Mouse (Mus musculus): ENCODE measurements around the gene Gm17349.
"Not testable (repeated sequence)": the region's sequence is repeated elsewhere in the genome, so short reads cannot be mapped to it uniquely, and the experiment has no call there.

The Gm17349 gene

DNA sequence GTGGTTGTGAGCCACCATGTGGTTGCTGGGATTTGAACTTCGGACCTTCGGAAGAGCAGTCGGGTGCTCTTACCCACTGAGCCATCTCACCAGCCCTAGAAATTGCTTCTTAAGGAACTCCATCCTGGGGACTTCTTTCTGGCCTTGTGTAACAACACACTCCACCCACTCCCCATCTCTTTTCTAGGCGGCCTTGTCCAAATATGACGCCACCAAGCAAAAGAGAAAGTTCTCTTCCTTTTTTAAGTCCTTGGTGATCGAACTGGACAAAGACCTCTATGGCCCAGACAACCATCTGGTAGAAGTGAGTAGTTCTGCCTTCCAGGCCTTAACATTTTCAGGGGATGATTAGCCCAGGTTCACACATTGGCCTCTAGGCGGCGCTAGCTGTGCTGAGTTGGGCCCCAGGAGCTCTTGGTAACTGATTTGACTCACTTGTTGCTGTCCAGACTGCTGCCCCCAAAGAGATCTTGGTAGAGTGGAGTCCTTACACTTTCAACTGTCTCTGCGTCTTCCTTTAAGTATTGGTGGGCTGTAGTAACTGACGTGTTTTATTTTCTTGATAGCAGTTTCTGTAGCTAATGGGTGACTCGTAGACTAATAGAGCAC lies at the start of gene Gm17349:
Gene Gm17349, minus strand, starts transcription at position 51 of the 609 bp plus-strand sequence.
- DNase-seq (ENCODE audit: low spot score) = peak; percentile 66

- DNase-seq (ENCODE audit: low spot score) = peak; percentile 13
Observed at GRCm38 (mm10) chr15:99754204-99754603, 48.9 kb upstream of the Gm17349 start.

DNA sequence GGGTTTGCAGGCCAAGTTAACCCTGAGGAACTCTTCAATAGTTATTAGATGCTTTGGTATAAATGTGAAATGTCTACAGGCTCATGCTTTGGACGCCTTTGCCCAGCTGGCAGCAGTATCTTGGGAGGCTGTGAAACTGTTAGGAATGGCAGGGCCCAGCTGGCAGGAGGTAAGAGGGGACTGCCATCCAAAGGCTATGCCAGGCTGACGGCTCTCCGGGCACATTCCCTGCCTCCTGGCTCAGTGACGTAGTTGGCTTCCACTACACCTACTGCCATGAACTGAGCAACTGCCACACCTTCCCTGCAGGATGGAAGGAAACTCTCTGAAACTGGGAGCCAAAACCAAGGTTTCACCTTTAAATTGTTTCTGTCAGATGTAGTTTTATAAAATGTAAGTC lies 34.9 kb upstream of the Gm17349 start:
- no peak for DNase-seq (ENCODE audit: low spot score)

DNA sequence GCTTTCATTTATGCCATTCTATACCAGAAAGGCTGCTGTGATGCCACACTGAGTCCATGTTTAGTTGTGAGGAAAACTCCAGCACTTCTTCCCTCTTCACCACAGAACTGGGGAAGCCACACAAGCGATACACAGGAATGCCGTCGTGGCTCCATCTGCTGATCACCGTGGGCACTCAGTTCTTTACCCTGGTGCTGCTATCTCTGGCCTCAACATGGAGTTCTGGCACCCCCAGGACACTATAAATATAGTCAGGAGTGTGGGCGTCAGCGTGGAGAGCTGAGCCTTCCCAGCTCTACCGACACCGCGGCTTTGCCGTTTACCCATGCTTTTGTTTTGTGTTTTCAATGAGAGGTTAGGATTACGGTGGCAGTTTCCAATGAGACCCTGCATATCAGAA lies 31.4 kb upstream of the Gm17349 start:
- DNase-seq (ENCODE audit: low spot score) = no peak

- DNase-seq (ENCODE audit: low spot score) = no peak
Observed at GRCm38 (mm10) chr15:99735631-99736030, 30.3 kb upstream of the Gm17349 start.

DNA sequence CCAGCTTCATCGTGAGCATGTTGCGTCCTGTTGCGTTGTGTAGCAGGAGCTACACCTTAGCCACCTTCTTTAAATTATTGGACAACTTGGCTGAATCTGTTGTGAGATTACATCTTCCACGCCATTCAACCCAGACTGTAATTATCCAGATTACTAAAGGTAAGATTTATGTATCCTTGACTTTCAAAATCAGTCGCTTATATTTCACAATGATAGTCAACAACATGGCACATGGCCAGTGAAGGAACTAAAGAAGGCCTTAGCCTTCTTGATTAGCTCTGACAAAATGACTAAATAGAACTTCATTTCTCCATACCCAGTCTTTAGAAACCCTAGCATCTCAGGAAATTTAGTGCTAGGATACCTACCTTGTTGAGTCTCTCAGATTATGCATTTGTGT lies 27.9 kb upstream of the Gm17349 start:
- DNase-seq (ENCODE audit: low spot score) = no peak

DNA sequence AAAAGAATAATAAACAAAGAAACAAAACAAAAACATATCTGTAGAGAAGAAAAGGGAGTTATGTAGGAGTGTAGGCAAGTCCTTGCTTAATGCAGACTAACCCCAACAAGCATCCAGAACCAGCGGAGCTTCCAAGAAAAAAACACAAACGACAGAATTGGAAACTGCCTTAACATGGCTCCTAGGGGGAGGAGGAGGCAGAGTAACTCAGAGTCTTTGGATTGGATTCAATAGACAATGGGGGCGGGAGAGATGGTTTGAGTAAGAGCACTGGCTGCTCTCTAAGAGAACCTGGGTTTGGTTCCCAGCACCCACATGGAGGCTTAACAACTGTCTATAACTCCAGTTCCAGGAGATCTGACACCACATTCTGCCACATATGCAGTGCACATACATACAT lies 26.4 kb upstream of the Gm17349 start:
- no peak for DNase-seq (ENCODE audit: low spot score)

- DNase-seq (ENCODE audit: low spot score) = no peak
Observed at GRCm38 (mm10) chr15:99731167-99731566, 25.9 kb upstream of the Gm17349 start.

GRCm38 (mm10) chr15:99729056-99729783 lies 23.9 kb upstream of the Gm17349 start:
- DNase-seq (ENCODE audit: low spot score) = no peak

DNA sequence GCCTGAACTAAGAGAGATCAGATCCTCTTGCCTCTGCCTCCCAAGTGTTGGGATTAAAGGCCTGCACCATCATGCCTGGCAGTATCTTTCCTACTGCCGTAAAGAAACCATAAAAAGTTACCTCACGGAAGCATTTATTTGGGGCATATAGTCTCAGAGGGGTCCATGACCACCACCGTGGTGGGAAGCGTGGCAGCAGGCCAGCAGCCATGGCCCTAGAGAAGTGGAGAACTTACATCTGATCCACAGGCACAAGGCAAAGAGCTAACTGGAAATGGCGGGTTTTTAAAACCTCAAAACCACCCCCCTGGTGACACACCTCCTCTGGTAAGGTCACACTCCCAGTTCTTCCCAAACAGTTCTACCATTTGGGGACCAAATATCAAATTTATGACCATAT lies 22.9 kb upstream of the Gm17349 start:
- no peak for DNase-seq (ENCODE audit: low spot score)

- DNase-seq (ENCODE audit: low spot score) = no peak
Observed at GRCm38 (mm10) chr15:99727525-99727924, 22.2 kb upstream of the Gm17349 start.

- DNase-seq (ENCODE audit: low spot score) = not testable (repeated sequence)
Observed at GRCm38 (mm10) chr15:99727039-99727438, 21.7 kb upstream of the Gm17349 start.

GRCm38 (mm10) chr15:99726549-99726948 lies 21.3 kb upstream of the Gm17349 start:
- no peak for DNase-seq (ENCODE audit: low spot score)

DNA sequence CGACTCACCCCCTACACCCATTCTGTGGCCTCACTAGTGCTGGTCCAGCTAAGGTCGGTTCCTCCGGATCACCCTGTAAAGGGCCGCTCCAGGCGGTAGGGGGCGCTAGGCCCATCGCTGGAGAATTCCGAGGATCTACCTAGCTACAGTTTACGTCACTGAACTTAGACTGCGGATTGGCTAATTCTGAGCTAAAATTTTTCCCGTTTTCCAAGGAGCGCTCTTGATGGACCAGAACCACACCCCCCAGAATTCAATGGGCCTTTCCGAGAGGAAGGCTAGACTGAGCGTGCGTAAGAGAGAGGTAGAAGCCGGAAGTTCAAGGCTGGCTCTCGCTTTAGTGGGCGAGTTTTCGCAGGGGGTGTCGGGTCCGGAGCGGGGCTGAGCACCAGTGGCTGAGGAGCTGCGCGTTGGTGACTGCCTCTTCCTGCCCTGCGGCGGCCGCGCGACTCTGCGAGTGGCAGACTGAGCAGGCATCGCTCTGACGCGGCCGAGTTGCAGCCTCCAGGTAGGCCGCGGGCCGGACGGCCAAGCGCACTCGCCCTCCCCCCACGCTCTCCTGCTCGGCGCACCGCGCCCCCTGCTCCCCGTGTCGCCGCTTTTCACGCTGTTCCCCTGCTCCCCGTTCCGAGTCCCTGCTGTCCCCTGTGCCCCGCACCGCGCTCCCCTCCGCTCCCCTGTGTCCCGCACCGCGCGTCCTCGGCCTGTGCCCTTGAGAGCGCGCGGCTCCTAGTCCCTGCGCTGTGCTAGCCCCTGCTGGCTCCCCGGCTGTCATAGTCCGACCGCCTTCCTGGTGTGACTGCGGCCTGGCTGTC lies 20.3 kb upstream of the Gm17349 start, which contains the start of gene Cox14:
Gene Cox14, plus strand, starts transcription at position 278 of the 815 bp plus-strand sequence.
- peak; percentile 98 for DNase-seq (ENCODE audit: low spot score)

GRCm38 (mm10) chr15:99724292-99725021 lies 19.2 kb upstream of the Gm17349 start:
- DNase-seq (ENCODE audit: low spot score) = peak; percentile 85

DNA sequence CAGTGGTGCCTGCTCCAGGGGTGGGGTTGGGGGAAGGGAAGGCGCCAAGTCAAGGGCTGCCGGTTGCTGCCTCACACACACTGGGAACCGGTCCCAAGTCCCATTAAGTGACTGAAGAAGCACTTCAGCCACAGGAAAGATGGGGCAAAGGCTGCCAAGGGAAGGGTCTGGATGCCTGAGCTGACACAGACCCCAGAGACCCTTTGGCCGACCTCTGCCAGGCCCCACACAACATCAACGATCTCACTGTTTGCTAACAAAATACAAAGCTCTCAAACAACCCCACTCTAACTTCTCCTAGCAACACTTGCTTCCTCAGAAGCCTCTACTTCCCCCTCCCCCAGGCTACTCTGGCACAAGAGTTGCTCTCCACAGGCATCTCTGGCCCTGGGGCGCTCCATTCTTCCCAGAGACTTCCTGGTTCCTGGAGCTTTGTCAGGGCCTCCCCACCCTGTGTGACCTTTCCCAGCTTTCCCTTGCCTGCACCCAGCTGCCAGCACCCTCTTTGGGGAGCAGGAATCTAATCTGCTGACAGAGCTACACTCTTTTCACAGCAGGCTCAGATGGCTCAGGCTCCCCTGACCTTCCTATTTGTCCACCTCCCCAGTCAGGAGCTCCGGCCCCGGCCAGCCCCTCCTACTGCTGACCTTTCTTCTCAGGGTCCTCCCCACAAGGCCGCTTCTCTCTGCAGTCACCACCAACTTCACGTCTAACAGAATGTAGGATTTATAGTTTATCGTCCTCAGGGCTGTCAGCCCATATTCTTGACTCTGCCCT lies 18.4 kb upstream of the Gm17349 start:
- peak; percentile 83 for DNase-seq (ENCODE audit: low spot score)

DNA sequence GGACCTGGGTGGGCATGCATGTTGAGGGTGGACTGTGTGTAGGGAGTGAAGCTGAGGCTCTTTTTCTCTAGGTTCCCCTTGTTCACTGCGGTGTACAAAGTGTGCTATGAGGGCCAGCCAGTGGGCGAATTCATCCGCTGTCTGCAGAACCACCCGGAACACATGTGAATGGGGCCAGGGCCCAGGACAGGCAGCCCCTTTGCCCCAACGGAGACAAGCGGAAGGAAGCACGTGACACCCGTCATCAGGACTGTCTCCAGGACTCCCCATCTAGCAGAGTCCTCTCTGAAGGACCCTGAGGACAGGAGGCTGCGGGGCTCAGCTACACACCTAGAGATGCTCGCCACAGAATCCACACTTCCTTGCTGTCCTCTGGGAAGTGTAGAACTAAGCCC lies 17.8 kb upstream of the Gm17349 start:
- no peak for DNase-seq (ENCODE audit: low spot score)

- no peak for DNase-seq (ENCODE audit: low spot score)
Observed at GRCm38 (mm10) chr15:99721921-99722743, 16.8 kb upstream of the Gm17349 start.

- no peak for DNase-seq (ENCODE audit: low spot score)
Observed at GRCm38 (mm10) chr15:99719865-99720264, 14.6 kb upstream of the Gm17349 start.

- peak; percentile 73 for DNase-seq (ENCODE audit: low spot score)
Observed at GRCm38 (mm10) chr15:99718461-99719021, 13.3 kb upstream of the Gm17349 start.
